Mouse (Mus musculus): ENCODE results near the gene Nlrc5. TPM values are rescaled to one million over a fixed set of nuclear protein-coding genes. Genes with fewer than 3 reads are reported as not detected.

Nlrc5 gene
- polyA plus RNA-seq, 1 experiment from 2014 or later: 0.28 TPM

DNA sequence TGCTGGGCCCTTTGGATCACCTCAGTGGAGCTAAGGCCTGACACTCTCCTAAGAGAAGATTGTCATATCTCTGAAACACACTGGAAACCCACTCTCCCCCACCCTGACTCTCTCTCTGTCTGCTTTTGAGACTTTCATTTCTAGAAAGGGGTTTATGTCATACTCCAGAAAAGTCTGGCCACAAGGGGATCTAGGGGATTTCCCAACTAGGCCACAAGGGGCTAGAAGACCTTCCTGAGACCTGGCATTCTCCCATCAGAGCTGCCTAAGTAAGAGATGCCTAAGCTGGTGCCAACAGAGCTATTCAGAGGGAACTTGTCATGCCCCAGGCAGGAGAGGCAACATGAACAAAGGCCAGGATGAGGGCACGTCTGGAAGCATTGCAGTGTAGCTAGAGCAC, 59.1 kb downstream of the Nlrc5 start:
- no peaks in the 10 kb centered on the region for H3K9me3 ChIP-seq (replicated peaks)
- no peak overlapping the region for H3K4me3 ChIP-seq
- H3K9ac ChIP-seq: no peak overlapping the region
- peaks cover 22% of the 10 kb centered on the region; the same call in 1 of the 2 replicates for H3K27me3 ChIP-seq
- 37% methylated on average over 1 of the region's 1 CpGs for WGBS
- no peak overlapping the region for H3K4me2 ChIP-seq
- H3K27ac ChIP-seq: no peak overlapping the region
- no peak for ATAC-seq (replicated peaks; ENCODE audit: insufficient number of reproducible peaks, insufficient read depth, low FRiP score, low read depth)
- H3K4me1 ChIP-seq (replicated peaks): peaks cover 10% of the 10 kb centered on the region
- no peaks in the 10 kb centered on the region for H3K36me3 ChIP-seq

DNA sequence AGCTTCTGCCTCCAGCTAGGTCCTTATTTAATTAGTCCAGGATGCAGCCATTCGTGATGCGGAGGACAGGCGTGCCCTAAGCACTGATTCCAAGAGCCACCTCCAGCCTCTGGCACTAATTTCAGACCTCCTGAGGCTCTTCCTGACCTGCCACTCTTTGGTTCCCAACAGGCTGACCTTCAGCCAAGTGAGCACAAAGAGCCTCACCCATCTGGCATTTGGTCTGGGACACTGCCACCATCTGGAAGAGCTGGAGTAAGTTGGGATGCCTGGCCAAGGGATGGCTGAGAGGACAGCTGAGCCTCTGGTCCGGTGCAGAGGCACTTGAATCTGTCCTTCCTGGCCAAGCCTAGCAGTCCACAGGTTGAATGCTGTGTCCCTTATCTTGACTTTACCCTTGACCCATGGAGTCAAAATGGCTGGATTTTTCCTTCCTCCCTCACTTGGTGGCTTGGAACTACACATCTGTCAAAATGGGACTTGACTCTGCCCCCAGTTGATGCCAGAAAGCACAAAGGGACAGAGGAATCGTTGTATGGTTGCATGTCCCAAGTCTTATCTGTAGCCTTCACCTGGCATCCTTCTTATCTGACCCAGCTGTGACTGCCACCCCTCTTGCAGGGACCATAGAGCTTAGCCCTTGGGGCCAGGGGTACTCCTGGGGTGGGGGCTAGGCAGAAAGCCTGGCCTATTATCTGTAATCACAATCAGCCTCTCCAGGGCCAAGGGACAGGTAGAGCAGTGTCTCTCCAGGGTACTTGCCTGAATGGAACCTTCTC, 81.5 kb downstream of the Nlrc5 start:
- no peaks in the 10 kb centered on the region for H3K36me3 ChIP-seq
- 62% methylated on average over 5 of the region's 5 CpGs for WGBS
- H3K9ac ChIP-seq: no peak overlapping the region
- H3K4me1 ChIP-seq (replicated peaks): no peaks in the 10 kb centered on the region
- no peak overlapping the region for H3K27ac ChIP-seq
- H3K9me3 ChIP-seq (replicated peaks): no peaks in the 10 kb centered on the region
- H3K4me2 ChIP-seq: no peak overlapping the region
- H3K27me3 ChIP-seq: peaks cover 23% of the 10 kb centered on the region
- no peak overlapping the region for H3K4me3 ChIP-seq
- ATAC-seq (replicated peaks; ENCODE audit: insufficient number of reproducible peaks, insufficient read depth, low FRiP score, low read depth): no peak

DNA sequence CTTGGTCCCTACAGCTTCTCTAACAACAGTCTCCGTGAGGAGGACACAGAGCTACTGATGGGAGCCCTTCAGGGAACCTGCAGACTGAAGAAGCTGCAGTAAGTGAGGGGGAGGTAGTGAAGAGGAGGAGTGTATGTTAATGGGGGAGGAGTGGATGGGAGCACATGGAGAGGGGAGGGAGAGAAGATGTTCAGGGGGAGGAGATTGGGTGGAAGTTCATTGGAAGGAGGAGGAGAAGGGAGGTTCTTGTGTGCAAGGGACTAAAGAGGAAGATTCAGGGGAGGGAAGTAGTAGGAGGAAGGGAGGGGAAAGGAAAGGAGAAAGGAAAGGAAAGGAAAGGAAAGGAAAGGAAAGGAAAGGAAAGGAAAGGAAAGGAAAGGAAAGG, 82.0 kb downstream of the Nlrc5 start:
- no peak for ATAC-seq (replicated peaks; ENCODE audit: insufficient number of reproducible peaks, insufficient read depth, low FRiP score, low read depth)
- peaks cover 23% of the 10 kb centered on the region for H3K27me3 ChIP-seq

DNA sequence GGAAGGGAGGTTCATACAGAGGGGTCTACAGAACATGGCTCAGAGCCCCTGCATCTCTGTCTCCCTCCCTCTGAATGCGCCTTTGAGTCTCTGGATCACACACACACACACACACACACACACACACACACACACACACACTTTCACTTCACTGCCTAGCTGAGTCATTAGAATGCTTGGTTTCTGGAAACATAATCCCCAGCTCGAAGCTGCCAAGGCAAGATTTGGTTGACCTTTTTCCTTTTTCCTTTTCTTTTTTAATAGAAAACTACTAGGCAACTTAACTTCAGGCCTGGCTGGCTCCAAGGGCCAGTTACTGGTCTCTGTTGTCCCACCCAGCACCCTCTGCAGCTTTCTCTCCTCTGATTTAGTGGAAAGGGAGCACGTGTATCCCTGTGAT, 82.6 kb downstream of the Nlrc5 start:
- Histone ChIP-seq H3K9ac (no peak overlapping the region), H3K27me3 (peaks cover 27% of the 10 kb centered on the region), H3K4me3 (no peak overlapping the region), H3K4me1 (replicated peaks) (no peaks in the 10 kb centered on the region), H3K9me3 (replicated peaks) (no peaks in the 10 kb centered on the region), H3K27ac (no peak overlapping the region), H3K4me2 (no peak overlapping the region), H3K36me3 (no peaks in the 10 kb centered on the region)
- whole genome bisulfite sequencing: 60% methylated on average over 3 of the region's 3 CpGs
- no peak for ATAC-seq (replicated peaks; ENCODE audit: insufficient number of reproducible peaks, insufficient read depth, low FRiP score, low read depth)

More for the DNA sequence above, 82.0 kb downstream of the Nlrc5 start:
- Histone ChIP-seq H3K9ac (no peak overlapping the region), H3K9me3 (replicated peaks) (no peaks in the 10 kb centered on the region), H3K36me3 (no peaks in the 10 kb centered on the region), H3K4me1 (replicated peaks) (no peaks in the 10 kb centered on the region), H3K4me3 (no peak overlapping the region), H3K4me2 (no peak overlapping the region), H3K27ac (no peak overlapping the region)
- 28% methylated on average over 1 of the region's 1 CpGs for WGBS

DNA sequence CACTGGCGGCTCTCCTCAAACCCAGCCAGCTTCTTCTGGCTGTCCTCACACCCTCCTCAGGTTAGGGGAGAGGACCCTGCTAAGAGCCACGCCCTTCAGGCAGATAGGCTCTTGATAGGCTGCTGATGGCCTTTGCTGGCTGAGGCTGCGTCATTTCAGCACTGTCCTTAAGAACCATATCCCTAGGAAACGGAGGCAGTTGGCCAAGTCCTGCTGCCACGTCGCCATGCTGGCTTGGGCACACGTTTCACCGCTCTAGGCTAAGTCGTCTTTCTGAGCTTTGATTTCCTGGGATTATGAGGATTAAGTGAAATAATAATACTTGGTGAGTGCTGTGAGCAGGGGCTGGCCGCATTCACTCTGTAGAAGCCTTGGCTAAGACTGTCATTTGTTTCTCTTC, 84.2 kb downstream of the Nlrc5 start:
- Histone ChIP-seq H3K27ac (no peak overlapping the region), H3K36me3 (no peaks in the 10 kb centered on the region), H3K27me3 (peaks cover 38% of the 10 kb centered on the region), H3K4me3 (no peak overlapping the region), H3K4me2 (no peak overlapping the region), H3K9me3 (replicated peaks) (no peaks in the 10 kb centered on the region), H3K4me1 (replicated peaks) (no peaks in the 10 kb centered on the region), H3K9ac (no peak overlapping the region)
- ATAC-seq (replicated peaks; ENCODE audit: insufficient number of reproducible peaks, insufficient read depth, low FRiP score, low read depth): no peak
- 62% methylated on average over 10 of the region's 10 CpGs for WGBS

DNA sequence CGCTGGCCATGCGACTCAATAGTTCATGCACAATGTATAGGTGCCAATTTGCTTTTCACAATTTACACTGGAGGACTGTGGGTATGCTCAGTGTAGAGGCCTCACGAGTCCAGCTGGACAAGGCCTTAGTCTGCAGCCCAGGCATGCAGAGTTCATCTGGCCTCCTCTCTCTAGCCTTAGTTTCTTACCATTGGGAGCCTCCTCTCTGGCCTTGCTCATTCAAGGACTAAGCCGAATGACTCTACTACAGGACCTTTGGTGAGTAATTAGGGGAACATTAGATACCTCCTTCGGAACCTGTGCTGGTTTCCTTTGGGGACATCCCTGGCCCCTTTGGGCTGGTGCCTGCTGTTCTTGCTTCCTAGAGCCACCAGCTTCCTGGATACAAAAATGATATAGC, 84.9 kb downstream of the Nlrc5 start:
- H3K27ac ChIP-seq: no peak overlapping the region
- no peaks in the 10 kb centered on the region for H3K36me3 ChIP-seq
- no peaks in the 10 kb centered on the region for H3K4me1 ChIP-seq (replicated peaks)
- no peak overlapping the region for H3K4me3 ChIP-seq
- no peak overlapping the region for H3K9ac ChIP-seq
- H3K4me2 ChIP-seq: no peak overlapping the region
- ATAC-seq (replicated peaks; ENCODE audit: insufficient number of reproducible peaks, insufficient read depth, low FRiP score, low read depth): no peak
- H3K27me3 ChIP-seq: peaks cover 38% of the 10 kb centered on the region
- 89% methylated on average over 5 of the region's 5 CpGs for WGBS
- H3K9me3 ChIP-seq (replicated peaks): no peaks in the 10 kb centered on the region

DNA sequence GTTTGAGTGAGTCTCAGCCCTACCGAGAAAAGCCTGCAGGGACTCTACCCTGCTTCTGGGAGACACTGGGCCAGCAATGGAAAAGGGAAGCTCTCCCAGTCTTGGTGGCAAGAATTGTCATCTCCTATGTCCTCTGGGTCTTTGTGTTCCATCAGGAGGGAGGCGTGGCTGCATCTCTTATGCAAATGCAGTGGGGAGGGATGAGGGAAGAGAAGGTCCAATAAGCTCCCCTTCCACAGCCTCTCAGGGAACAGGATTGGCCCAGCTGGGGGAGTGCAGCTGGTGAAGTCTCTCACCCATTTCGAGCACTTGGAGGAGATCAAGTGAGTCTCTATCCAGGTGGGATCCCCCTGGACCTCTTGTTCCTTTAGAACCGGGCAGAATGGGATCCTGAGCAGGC, 87.3 kb downstream of the Nlrc5 start:
- WGBS: 55% methylated on average over 4 of the region's 4 CpGs
- Histone ChIP-seq H3K9ac (no peak overlapping the region), H3K4me3 (no peak overlapping the region), H3K9me3 (replicated peaks) (no peaks in the 10 kb centered on the region), H3K36me3 (no peaks in the 10 kb centered on the region), H3K27ac (no peak overlapping the region), H3K27me3 (peaks cover 37% of the 10 kb centered on the region), H3K4me1 (replicated peaks) (no peaks in the 10 kb centered on the region), H3K4me2 (no peak overlapping the region)
- no peak for ATAC-seq (replicated peaks; ENCODE audit: insufficient number of reproducible peaks, insufficient read depth, low FRiP score, low read depth)

DNA sequence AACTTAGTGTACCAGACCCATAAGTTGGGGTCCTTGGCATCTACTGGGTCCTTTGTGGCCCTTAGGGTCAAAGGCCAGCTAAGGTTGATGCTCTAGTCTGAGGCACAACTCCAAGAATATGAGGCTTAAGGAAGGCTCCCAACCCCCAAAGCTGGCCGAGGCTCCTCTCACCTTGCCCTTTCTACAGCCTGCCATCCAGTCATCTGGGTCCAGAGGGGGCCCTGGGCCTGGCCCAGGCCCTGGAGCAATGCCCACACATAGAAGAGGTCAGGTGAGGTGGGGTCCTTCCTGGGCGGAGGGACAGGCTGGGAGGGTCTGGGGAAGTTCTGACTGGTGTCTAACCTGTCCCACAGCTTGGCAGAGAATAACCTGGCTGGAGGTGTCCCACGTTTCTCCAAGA, 88.3 kb downstream of the Nlrc5 start:
- peaks cover 42% of the 10 kb centered on the region for H3K27me3 ChIP-seq
- no peak overlapping the region for H3K9ac ChIP-seq
- no peaks in the 10 kb centered on the region for H3K36me3 ChIP-seq
- no peak overlapping the region for H3K4me3 ChIP-seq
- H3K9me3 ChIP-seq (replicated peaks): no peaks in the 10 kb centered on the region
- H3K27ac ChIP-seq: no peak overlapping the region
- WGBS: 66% methylated on average over 3 of the region's 3 CpGs
- ATAC-seq (replicated peaks; ENCODE audit: insufficient number of reproducible peaks, insufficient read depth, low FRiP score, low read depth): no peak
- H3K4me2 ChIP-seq: no peak overlapping the region
- H3K4me1 ChIP-seq (replicated peaks): no peaks in the 10 kb centered on the region

DNA sequence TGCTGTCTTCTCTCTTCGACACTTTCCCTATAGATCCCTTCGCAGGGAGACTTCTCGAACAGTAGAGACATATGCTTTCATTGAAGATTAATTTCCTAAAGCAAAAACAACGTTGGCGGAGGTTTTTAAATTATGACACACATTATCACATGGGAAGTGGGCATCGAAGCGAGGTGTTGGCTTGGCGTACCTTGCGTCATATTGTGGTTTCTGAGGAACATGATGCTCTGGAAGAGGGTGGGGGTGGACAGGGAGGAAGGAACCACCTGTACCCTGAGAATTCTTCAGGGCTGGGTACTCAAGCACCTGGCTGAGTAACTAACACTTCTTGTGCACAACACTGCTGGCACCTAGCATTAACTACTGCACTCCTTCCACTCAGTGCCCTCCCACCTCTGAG, 90.4 kb downstream of the Nlrc5 start:
- 77% methylated on average over 9 of the region's 9 CpGs for WGBS
- ATAC-seq (replicated peaks; ENCODE audit: insufficient number of reproducible peaks, insufficient read depth, low FRiP score, low read depth): no peak
- peaks cover 27% of the 10 kb centered on the region for H3K27me3 ChIP-seq

DNA sequence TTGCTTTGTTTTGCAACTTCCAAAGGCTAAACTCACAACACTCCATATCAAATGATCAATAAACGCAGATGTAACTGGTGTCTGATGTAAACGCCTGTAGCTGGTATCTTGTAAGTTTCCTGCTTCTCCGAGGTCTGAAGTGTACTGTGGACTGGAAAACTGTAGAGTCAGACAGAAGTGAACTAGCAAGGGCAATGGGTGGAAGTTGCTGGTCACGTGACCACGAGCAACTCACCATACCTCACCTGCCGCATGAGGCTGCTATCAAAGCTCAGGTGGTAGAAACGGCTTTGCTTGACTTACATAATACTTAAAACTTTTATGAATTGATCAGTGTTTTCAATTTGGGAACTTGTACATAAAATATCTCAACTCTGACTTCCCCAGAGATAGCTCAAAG, 93.0 kb downstream of the Nlrc5 start:
- H3K9ac ChIP-seq: no peak overlapping the region
- 78% methylated on average over 7 of the region's 7 CpGs for WGBS
- no peaks in the 10 kb centered on the region for H3K36me3 ChIP-seq
- peaks cover 4% of the 10 kb centered on the region; the same call in 1 of the 2 replicates for H3K4me1 ChIP-seq (replicated peaks)
- H3K4me3 ChIP-seq: no peak overlapping the region
- H3K27me3 ChIP-seq: peaks cover 32% of the 10 kb centered on the region
- H3K27ac ChIP-seq: no peak overlapping the region
- H3K4me2 ChIP-seq: no peak overlapping the region
- no peaks in the 10 kb centered on the region for H3K9me3 ChIP-seq (replicated peaks)
- no peak for ATAC-seq (replicated peaks; ENCODE audit: insufficient number of reproducible peaks, insufficient read depth, low FRiP score, low read depth)

More for the DNA sequence above, 90.4 kb downstream of the Nlrc5 start:
- Histone ChIP-seq H3K9me3 (replicated peaks) (no peaks in the 10 kb centered on the region), H3K4me2 (no peak overlapping the region), H3K4me1 (replicated peaks) (no peaks in the 10 kb centered on the region), H3K27ac (no peak overlapping the region), H3K4me3 (no peak overlapping the region), H3K36me3 (no peaks in the 10 kb centered on the region), H3K9ac (no peak overlapping the region)

DNA sequence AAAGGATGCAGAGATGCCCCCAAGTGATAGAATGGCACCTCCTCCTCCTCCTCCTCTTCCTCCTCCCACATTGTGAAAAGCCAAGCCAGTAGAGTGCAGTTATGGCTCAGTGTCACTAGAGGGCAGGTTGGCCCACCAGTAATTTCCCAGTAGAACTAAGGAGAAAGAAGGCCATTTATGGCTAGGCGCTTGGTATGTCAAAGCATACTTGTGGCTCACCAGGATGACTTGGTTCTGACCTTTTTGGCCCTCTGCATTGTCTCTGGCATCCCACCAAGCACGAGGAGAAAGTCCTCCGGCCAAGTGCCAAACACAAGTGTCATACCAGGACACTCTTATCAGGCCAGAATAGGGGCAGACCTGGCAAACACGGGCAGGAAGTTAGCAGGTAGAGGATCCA, 94.1 kb downstream of the Nlrc5 start:
- Histone ChIP-seq H3K27ac (no peak overlapping the region), H3K9ac (no peak overlapping the region), H3K9me3 (replicated peaks) (no peaks in the 10 kb centered on the region), H3K4me2 (no peak overlapping the region), H3K27me3 (peaks cover 31% of the 10 kb centered on the region), H3K36me3 (no peaks in the 10 kb centered on the region), H3K4me3 (no peak overlapping the region), H3K4me1 (replicated peaks) (peaks cover 12% of the 10 kb centered on the region)
- WGBS: 28% methylated on average over 4 of the region's 4 CpGs
- ATAC-seq (replicated peaks; ENCODE audit: insufficient number of reproducible peaks, insufficient read depth, low FRiP score, low read depth): no peak

DNA sequence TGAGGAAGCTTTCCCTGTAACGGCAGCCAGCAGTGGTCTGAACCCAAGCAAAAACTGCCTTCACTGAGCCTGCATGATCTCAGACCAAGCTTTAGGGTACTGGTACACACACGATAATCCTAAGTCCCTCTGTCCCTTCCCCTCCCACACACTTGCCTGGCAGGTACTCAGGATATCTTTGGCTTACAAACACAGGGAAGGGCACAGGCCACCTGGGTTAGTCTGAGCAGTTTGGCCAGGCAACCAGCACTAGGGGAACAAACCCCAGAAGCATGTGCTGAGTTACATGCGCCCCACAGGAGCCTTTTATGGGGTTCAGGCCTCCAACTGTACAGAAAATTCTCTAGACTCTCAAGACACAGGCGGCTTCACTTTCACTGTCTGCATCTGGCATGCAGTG, 95.7 kb downstream of the Nlrc5 start:
- H3K4me1 ChIP-seq (replicated peaks): peaks cover 25% of the 10 kb centered on the region
- no peak for ATAC-seq (replicated peaks; ENCODE audit: insufficient number of reproducible peaks, insufficient read depth, low FRiP score, low read depth)
- no peaks in the 10 kb centered on the region for H3K36me3 ChIP-seq
- H3K9ac ChIP-seq: no peak overlapping the region
- H3K9me3 ChIP-seq (replicated peaks): no peaks in the 10 kb centered on the region
- WGBS: 70% methylated on average over 4 of the region's 4 CpGs
- H3K4me2 ChIP-seq: no peak overlapping the region
- H3K27me3 ChIP-seq: peaks cover 44% of the 10 kb centered on the region
- H3K27ac ChIP-seq: no peak overlapping the region
- no peak overlapping the region for H3K4me3 ChIP-seq
